Mouse (Mus musculus) frontal cortex, adult 2 months (tissue): ENCODE data around the gene Hoxd9. TPM values are rescaled to one million over a fixed set of nuclear protein-coding genes. Genes with fewer than 3 reads are reported as not detected.

Experiments
- DNase-seq, 2 experiments: peaks; one replicate each; pipeline ENCODE4 v3.0.0; 2022; ENCODE audit warnings: low spot score in 1 of 2; ENCODE audit errors: extremely low spot score in 1 of 2
- polyA plus RNA-seq: library from polyadenylated mRNA; depleted of rRNA; stranded (reverse); fragments of >200 nt; gene quantifications from 2 replicates; pipeline ENCODE4 v1.2.3, GENCODE M21; 2012

Gene Hoxd9
- polyA plus RNA-seq, 1 experiment = 0.04 TPM

DNA sequence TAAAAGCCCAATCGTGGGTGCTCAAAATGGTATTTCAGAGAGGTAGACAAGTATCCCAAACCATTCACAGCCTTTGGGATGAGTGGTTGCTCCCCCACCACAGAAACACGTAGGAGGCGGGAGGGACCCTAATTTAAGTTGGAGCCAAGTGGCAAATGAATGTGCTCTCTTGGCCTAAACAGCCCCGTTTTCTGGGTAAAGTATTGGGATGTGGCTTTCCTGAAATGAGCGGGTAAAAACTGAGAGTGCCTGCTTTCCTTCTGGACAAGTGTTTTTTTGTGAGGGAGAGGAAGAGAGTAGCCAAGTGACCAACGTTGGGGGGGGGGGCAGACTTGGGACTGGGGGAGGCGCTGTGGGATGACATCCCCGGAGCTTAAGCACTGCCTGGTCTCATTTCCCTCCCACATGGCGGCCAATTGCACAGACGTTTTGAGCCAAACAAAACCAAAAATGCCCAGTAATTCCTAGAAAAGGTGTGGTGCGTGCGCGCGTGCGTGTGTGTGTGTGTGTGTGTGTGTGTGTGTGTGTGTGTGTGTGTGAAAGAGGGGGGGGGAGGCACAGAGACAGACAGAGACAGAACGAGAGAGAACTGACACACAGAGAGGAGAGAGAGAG is 13.5 kb downstream of the Hoxd9 start:
- no peak for DNase-seq

DNA sequence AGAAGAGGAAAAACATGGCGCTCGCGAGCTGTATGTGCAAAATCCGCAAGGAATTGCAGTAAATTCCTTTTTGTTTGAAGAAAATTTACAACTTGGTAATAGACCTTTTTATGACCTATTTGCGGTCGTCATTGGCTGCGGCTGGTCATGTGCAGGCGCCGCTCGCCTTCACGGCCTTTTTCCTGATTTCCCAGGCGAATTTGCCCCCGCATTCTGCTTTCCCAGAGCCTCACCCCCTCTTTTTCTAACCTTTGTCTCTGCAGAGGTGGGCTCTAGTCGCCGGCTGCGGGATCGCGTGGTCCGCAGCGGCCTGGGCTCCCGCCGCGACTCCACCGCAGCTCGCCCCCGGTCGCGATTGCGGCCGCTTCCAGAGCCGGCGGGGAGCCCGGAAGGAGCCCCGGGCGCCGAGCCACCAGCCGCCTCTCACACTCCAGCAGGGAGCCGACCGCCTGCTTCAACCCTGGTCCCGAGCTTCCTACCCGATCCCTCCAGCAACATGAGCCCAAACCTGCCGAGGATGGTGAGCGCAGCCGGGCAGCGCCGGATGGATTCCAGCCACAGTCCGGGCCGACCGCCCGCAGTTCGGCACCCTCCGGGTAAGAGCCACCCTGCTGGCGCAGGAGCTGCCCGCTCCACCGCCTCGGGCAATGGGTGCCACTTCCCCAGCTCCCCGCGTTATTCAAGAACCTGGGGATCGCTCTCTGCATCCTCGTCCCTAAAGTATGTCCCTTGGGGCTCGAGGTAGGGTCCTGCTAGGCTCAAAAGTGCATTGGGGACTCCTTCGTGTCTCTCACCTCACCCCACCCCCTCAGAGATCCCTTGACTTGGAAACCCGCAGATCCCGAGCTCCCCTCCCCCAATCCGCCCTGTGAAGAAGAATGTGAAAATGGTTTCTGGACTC is 14.4 kb downstream of the Hoxd9 start, which contains the start of the genes Hoxd3 and Hoxd4:
Gene Hoxd3 (plus strand): TSS at position 207 of the 901 bp plus-strand sequence.
Gene Hoxd4 (plus strand): TSS at position 209 of the 901 bp plus-strand sequence.
- no peak for DNase-seq

DNA sequence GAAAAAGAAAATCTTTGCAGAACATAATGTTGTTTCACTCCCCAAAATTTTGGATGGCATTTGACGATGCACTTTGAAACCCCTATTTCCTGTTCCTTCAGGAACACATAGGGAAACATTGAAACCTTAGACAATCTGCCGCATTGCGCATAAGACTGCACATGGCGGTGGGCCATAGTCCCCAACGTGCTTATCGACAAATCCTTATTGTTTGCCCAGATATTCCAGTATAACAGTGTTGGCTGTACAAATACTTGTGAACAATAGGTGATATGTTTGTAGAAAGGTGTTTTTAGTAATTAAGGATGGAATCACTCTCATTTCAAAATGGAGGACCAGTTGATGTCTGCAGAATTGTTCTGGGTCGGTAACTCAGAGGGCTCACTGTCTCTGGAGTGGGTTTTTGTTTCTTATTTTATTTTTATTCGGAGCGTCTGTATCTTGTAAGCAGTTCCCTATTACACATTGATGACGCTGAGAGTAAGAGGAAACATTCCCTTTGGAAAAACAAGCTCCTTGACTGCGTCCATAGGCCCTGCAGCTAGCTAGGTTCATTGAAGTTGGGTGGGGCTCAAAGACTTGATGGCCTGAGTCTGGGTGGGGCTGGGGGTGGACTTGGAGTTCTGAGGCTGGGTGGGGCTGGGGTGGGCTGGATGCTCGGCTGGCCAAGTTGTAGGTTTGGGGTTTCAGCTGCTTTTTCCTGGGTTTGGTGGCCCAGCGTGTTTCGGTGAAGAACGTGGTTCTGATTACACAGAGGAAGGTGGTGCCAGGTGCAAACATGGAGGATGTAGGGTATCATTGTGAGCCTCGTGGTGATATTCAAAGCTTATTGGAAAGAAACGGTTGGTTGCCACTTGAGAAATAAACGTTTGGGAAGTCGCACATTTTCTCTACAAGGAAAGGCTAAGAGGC is 16.0 kb downstream of the Hoxd9 start:
- no peak for DNase-seq

DNA sequence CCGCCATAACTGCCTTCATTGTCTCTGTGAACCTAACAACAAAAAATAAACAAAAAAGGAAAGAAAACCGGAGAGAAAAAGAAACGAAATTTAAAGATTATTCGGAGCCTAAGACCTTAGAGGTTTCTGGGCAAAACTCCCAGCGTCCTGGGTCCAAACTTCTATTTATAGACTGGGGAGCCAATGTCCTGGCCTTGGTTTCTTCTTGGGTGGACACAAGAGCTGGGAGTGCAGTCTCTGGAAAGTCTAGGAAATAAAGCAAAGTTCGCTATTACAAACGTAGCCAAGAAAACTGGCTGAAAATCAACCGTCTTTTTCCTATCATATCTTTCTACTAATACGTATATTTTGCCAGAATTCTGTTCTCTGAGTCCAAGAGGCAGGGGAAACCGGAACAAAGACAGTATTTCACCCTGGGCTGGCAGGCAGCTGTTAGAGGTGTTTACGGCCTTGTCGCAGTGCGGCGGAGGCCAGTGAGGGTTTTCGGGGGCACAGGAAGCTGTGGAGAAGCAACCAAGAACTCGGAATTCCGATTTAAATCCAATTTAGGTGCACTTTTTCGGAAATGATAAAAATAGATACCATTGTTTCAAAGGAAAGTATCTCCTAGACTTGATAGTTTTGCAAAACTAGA is 16.7 kb downstream of the Hoxd9 start:
- DNase-seq = no peak

DNA sequence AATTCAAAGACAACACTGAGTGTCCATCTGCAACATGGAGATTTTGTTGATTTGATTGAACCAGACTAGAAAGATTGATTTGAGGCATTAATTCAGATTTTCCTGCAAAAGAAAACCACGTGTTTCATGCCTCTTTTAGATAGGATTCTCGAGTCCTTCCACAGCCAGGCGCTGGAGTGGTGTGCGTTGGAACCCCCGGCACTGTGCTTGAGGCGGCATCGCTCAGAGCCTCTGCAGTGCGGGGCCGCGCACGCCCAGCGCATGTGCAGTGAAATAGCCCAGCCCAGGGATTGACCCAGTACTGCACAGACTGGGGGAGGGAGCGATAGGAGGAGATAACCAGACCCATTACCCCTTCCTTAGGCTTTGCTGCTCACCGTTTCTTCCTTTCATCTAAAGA is 17.4 kb downstream of the Hoxd9 start:
- DNase-seq = no peak

DNA sequence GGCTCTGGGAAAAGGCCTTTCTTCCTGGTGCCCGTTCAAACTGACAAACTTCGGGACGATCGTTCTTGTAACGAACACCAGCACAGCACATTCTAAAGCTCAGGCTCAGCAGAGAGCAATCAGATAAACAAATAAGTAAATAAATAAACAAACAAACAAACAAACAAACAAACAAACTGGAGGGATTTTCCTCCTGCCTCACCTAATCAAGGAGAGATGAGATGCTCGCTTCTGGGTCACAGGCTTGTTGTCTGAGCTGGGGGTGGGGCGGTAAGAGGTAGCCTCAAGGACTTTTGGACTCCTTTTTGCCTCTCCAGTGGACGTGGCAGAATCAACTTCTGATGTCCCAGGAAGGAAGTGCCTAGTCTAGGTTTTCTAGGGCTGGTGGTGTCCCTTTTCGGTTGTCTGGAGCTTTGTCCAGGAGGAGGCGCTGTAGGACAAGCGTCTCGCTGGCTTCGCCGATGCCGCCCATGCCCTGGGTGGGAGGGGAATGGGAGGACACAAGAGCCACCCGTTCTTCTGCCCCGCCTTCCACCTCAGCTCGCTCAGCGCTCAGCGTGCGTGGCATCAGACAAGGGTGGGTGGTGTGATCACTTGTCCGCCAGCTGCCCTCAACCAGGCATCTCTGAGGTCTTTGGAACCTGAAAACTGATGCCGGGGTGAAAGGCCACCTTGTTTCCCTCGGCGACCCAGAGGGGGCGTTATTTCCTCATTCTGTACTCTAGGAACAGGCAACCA is 18.1 kb downstream of the Hoxd9 start:
- peak; percentile 22 to 88 for DNase-seq

DNA sequence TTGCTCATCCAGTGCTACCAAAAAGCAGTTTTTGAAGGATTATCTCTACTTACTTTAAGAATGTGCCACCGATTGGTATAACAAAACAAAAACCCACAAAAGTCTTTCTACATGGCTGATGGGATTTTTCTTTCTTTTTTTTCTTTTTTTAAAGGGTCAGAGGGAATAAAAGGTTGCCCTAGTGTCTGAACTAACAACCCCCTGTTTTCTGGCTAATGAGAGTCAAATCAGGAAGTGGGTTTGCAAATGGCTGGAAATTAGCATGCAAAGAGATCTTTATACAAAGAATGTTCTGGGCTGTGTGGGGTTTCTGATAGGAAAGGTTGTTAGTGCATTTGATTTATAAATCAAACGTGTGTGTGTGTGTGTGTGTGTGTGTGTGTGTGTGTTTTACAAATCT is 22.9 kb downstream of the Hoxd9 start:
- DNase-seq = no peak

DNA sequence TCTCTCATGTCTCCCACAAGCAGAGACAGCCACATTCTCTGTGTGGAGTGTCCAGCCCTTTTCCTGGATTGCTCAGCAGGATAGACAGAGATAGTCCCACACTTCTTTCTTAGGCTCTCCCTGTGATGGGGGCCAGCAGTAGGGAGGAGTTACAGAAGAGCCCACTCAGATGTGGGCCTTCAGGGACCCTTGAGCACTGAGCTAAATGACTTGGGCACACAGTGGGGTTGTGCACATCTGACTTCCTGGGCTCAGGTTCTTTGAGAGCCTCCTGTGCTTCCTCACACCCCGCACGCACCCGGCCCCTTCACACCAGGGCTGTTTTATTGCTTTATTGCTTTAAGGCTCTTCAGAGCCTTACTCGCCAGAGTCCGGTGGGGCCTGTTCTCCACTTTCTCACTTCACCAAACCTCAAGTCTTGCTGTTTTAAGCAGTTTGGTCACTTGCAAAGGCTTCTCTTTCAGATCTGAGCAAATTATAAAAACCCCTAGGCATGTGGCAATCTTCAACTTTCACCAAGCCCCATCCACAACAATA is 23.5 kb downstream of the Hoxd9 start:
- DNase-seq = no peak

DNA sequence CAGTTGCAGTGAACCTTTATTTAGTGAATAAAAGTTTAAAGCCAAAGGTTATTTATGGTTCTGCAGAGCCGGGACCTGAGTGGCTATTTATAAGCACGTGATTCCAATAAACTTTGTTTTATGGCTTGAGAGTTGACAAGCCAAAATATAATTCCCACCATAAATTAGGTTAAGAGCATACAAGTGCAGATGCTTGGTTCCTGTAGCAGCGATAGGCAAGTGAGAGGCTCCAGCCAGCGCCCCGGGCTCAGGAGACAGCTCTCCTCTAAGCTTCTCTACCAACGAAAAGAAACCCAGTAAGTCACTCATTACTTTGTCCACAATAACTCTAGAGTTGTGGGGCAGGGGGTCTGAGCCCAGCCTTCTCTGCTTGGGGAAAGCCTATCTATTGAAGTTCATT is 24.4 kb downstream of the Hoxd9 start:
- no peak for DNase-seq

DNA sequence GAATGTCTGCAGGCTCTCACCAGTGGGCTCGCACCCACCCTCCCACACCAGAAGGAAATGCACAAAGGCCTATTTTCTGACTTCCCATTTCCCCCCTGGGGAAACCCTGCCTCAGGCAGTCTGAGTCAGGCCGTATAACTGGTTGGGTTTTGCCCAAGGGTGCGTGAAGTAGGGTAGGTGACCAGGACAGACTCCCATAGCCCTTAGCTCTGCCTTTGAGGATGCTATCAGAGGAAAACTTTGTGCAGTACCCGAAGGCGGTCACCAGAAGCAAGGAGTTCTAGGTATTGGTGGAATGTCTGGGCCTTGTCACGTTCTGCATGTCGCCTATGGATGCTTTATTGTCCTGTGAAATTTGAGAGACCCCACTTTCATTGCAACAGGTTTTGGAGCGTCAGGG is 25.4 kb downstream of the Hoxd9 start:
- no peak for DNase-seq

DNA sequence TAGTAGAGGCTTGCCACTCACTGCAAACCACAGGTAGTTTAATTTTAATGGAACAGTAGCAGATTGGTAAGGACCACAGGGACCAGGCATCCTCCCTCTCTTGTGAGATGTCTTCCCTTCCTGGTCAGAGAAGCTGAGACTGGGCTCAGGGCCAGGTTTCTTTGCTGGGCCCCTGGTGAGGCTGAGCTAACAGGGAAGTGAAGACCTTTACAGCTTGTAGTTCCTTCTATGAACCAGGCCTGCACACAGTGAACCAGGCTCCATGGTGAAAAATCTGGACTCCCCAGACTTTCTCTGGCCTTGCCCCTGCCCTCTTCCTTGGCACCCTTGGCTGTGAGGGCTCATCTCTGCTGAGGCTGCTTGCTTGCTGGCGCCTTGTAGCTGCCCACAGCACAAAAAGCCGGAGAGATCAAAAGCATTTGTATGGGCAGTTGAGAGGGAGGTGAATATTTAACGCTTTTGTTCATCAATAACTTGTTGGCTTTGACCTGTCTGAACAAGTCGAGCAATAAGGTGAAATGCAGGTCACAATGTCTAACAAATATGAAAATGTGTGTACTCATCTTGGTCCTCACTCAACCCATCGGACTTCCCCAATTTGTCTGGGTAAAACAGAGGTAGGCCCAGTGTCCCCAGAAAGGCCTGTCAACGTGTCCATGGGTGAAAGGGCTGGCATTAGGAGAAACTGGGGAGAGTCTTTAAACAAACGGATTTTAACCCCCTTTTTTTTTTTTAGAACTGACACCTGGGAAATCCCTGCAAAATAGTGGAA is 26.9 kb downstream of the Hoxd9 start:
- no peak for DNase-seq

DNA sequence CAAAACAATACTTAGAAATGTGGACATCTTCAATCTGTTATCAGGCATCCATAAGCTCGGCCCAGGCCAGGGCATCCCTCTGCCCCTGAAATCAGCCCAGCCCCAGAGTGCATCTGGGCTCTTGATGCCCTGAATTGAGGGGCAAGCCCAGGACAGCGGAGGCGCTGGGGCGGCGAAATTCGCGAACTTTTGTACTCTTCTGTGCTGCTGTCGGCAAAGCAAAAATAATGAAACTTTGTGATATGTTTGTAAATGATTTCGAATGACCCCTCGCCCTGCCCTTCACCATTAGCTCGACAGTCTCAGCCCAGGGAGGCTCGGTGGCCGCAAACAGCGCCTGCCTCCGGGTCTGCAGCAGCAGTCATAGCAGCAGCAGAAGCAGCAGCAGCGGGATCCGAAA is 27.6 kb downstream of the Hoxd9 start:
- DNase-seq = no peak

DNA sequence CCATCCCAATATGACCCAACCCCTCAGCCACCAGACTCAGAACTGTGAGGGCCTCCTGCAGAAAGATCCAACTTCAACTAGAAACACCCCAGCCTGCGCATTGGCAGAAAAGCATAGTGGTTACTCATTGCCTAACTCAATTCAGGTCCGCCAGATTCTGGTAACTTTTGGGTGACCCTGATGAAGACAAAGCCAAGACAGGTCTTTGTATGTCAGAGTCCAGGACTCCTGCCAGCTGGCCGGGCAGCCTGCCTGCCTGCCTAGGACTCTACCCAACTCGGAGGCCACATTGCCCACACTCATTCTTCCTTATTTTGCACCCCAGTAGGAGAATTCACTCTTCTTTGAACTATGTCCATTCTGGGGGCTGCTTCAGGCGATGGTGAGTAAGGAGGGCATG is 29.0 kb downstream of the Hoxd9 start, which contains the start of gene Gm28230:
Gene Gm28230 (plus strand): TSS at position 178 of the 400 bp plus-strand sequence.
- no peak for DNase-seq

DNA sequence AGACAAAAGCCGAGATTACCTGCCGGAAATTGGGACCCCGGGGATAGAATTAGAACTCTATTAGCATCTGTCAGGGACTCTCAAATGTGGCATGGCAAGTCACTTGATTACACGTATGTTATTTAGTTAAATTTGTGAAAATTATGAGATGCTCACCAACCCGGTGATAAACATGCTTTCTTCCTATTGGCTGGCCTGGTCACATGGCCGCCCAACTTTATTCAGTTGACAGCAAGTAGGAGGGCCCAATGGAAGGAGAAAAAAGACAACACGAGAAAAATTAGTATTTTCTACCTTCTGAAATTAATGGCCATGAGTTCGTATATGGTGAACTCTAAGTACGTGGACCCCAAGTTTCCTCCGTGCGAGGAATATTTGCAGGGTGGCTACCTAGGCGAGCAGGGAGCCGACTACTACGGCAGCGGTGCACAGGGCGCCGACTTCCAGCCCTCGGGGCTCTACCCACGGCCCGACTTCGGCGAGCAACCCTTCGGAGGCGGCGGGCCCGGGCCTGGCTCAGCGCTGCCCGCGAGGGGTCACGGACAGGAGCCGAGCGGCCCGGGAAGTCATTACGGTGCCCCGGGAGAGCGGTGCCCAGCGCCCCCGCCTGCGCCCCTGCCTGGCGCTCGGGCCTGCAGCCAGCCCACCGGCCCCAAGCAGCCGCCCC is 29.6 kb downstream of the Hoxd9 start:
- DNase-seq = no peak

DNA sequence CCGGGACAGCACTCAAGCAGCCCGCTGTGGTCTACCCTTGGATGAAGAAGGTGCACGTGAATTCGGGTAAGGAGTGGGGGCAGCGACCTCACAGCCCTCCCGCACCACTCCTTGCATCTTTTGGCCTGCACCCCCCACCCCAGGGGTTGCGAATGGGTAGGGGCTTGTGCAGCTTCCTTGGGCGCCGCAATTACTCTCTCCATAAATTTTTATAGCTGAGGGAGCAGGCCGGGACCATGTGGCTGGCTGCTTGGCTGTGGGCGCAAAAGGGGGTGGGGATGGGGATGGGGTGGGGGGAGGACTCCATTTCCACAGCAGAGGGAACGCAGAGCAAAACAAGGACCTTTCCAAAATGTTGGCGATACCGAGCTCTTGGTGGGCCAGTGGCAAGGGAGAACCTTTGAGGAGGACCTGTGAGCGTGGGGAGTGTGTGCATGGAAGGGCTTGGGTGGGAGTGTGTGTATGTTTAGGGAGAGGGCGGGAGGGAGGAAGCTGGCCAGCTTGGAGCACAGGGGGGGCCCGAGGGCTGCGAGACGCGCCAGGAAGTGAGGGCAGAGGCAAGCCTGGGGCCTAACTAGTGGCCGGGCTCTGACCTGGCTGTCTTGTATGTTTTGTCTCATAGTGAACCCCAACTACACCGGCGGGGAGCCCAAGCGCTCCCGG is 30.2 kb downstream of the Hoxd9 start:
- no peak for DNase-seq

DNA sequence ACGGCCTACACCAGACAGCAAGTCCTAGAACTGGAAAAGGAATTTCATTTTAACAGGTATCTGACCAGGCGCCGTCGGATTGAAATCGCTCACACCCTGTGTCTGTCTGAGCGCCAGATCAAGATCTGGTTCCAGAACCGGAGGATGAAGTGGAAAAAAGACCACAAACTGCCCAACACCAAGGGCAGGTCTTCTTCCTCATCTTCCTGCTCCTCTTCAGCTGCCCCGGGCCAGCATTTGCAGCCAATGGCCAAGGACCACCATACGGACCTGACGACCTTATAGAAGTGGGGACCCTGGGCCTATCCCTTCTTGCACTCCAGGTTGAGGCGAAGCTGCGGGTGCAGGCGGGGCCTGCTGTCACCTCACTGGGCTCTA is 30.8 kb downstream of the Hoxd9 start:
- DNase-seq = no peak

DNA sequence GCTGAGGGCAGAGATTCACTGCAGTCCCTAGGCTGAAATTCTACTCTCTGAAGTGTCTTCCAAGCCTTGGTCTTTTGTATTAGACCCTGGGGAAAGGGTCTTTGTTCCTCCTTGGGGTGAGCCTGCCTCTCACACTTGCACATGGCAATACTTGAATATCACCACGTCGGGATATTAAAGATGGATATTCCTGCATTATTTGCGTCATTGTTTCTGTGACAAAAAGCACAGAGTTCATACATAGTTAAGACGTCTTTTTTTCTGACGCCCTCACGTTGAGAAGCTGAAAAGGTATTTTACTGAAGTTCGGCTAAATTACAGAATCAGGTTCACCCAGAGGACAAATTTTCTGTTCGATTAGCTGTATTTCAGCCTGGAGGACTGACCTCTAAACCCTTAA is 32.8 kb downstream of the Hoxd9 start:
- no peak for DNase-seq

DNA sequence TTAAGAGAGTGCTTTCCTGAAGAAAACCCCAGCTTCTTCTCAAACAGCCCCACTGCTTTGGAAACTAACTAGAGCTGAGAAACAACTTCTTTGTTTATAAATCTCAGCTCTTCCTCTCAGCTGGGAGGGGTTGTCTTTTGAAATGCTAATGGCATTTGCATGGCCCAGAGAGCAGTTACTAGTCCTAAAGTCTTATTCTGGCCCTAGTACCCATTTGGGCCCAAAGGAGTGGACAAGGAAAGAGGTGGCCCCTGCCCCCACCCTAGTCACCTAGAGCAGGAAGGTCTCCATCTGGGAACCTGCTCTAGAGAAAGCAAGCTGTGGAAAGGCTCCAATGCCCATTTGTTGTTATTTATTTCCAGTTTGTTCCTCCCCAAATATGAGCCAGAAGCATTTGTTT is 33.5 kb downstream of the Hoxd9 start:
- no peak for DNase-seq
